Mouse (Mus musculus) heart, postnatal 0 days (tissue): ENCODE measurements around the gene Celf6. TPM values are rescaled to one million over a fixed set of nuclear protein-coding genes. Genes with fewer than 3 reads are reported as not detected.
A peak's percentile ranks its signal among the peaks of the same experiment; 100 is the strongest.

ENCODE experiments used
- ATAC-seq: fragments of 200-750 bp; cut with Nextera tagmentation; 2 replicates; pipeline ENCODE4 v1.8.0; 2017; ENCODE audit warnings: low read depth, moderate number of reproducible peaks, moderate library complexity; ENCODE audit not compliant: insufficient read depth
- DNase-seq: peaks from one replicate; pipeline ENCODE4 v3.0.0-alpha.2; 2016; ENCODE audit warnings: low spot score
- H3K27ac ChIP-seq: fragments of 300-500 bp; sonication (generic); 2 replicates; pipeline ENCODE4 v1.5.1; 2014; ENCODE audit warnings: low read depth, mild to moderate bottlenecking
- H3K27me3 ChIP-seq: fragments of 300-500 bp; sonication (generic); 2 replicates; pipeline ENCODE4 v1.6.1; 2014; ENCODE audit warnings: low read length, mixed read lengths; ENCODE audit not compliant: control insufficient read depth, insufficient read depth
- H3K36me3 ChIP-seq: fragments of 300-500 bp; sonication (generic); replicated peaks from 2 replicates; pipeline ENCODE4 v1.6.1; 2014; ENCODE audit warnings: low read length, mixed read lengths; ENCODE audit not compliant: control insufficient read depth, insufficient read depth
- H3K4me1 ChIP-seq: fragments of 300-500 bp; sonication (generic); 2 replicates; pipeline ENCODE4 v1.6.1; 2014; ENCODE audit warnings: antibody characterized with exemption; ENCODE audit not compliant: control insufficient read depth, insufficient read depth
- H3K4me2 ChIP-seq: fragments of 300-500 bp; sonication (generic); 2 replicates; pipeline ENCODE4 v1.6.1; 2014; ENCODE audit warnings: low read depth, mild to moderate bottlenecking, low read length, moderate library complexity
- H3K4me3 ChIP-seq: fragments of 300-500 bp; sonication (generic); 2 replicates; pipeline ENCODE4 v1.5.1; 2014; ENCODE audit warnings: low read depth, low read length
- H3K9ac ChIP-seq: fragments of 300-500 bp; sonication (generic); replicated peaks from 2 replicates; pipeline ENCODE4 v1.6.1; 2014; ENCODE audit warnings: low read depth, low read length, mixed read lengths
- H3K9me3 ChIP-seq: fragments of 300-500 bp; sonication (generic); replicated peaks from 2 replicates; pipeline ENCODE4 v1.6.1; 2016; ENCODE audit warnings: low read length; ENCODE audit not compliant: control insufficient read depth
- CTCF ChIP-seq: IDR thresholded peaks from 2 replicates; pipeline ENCODE4 v1.5.1; 2016; ENCODE audit warnings: antibody characterized with exemption, control low read depth, low read depth
- EP300 ChIP-seq: IDR thresholded peaks from 2 replicates; pipeline ENCODE4 v1.6.1; 2016; ENCODE audit warnings: antibody characterized with exemption, low read depth
- WGBS: fragments of 180-500 bp; shearing (Covaris S2); extraction: QIAGEN DNeasy Blood & Tissue Kit; methylation state at CpG from one replicate; pipeline ENCODE4 v1.1.7; 2014; 5-methylcytosine and 5-hydroxymethylcytosine counted together
- polyA plus RNA-seq: library from polyadenylated mRNA; unstranded; fragments of >200 nt; fragmentation: Nextera tagmentation; extraction: Ambion mirVana; gene quantifications from 2 replicates; pipeline ENCODE4 v1.2.1, GENCODE M21; 2015
- total RNA-seq: library from RNA; depleted of rRNA; stranded (reverse); fragments of >200 nt; gene quantifications from 2 replicates; pipeline ENCODE4 v1.2.3, GENCODE M21; 2014; ENCODE audit warnings: low replicate concordance

The Celf6 gene
- total and polyA plus RNA-seq, 2 experiments from 2014 or later: not detected

GRCm38 (mm10) chr9:59605967-59606366 lies 28.2 kb downstream of the Celf6 start:
- WGBS: 51% methylated on average over 6 of the region's 6 CpGs
- no peaks in the 10 kb centered on the region for H3K9me3 ChIP-seq
- H3K4me2 ChIP-seq: no peak overlapping the region
- TF ChIP-seq CTCF: no peak
- TF ChIP-seq EP300: no peak
- no peak for DNase-seq
- ATAC-seq: no peak
- no peaks in the 10 kb centered on the region for H3K4me1 ChIP-seq
- no peaks in the 10 kb centered on the region for H3K36me3 ChIP-seq
- H3K27ac ChIP-seq: no peak overlapping the region
- no peak overlapping the region for H3K9ac ChIP-seq
- H3K27me3 ChIP-seq: peaks cover 27% of the 10 kb centered on the region
- no peak overlapping the region for H3K4me3 ChIP-seq

- ATAC-seq (no peak), DNase-seq (no peak)
- H3K4me3 ChIP-seq: no peak overlapping the region
- no peak overlapping the region for H3K27ac ChIP-seq
- WGBS: 82% methylated on average over 2 of the region's 2 CpGs
- H3K36me3 ChIP-seq: no peaks in the 10 kb centered on the region
- no peaks in the 10 kb centered on the region for H3K27me3 ChIP-seq
- no peaks in the 10 kb centered on the region for H3K4me1 ChIP-seq
- H3K9me3 ChIP-seq: no peaks in the 10 kb centered on the region
- H3K9ac ChIP-seq: no peak overlapping the region
- TF ChIP-seq EP300 (no peak), CTCF (no peak)
- no peak overlapping the region for H3K4me2 ChIP-seq
These were observed 33.2 kb downstream of the Celf6 start for GRCm38 (mm10) chr9:59610950-59611349.

- H3K9ac ChIP-seq: no peak overlapping the region
- WGBS: 85% methylated on average over 2 of the region's 2 CpGs
- H3K9me3 ChIP-seq: no peaks in the 10 kb centered on the region
- no peak for ATAC-seq
- H3K4me2 ChIP-seq: no peak overlapping the region
- peaks cover 8% of the 10 kb centered on the region for H3K4me1 ChIP-seq
- TF ChIP-seq EP300 (no peak), CTCF (no peak)
- no peak for DNase-seq
- no peak overlapping the region for H3K27ac ChIP-seq
- H3K36me3 ChIP-seq: no peaks in the 10 kb centered on the region
- H3K27me3 ChIP-seq: no peaks in the 10 kb centered on the region
- H3K4me3 ChIP-seq: no peak overlapping the region
These were observed 38.1 kb downstream of the Celf6 start for GRCm38 (mm10) chr9:59615797-59616196.

- Histone ChIP-seq H3K27ac (peak within 1 kb of the TSS; percentile 82), H3K4me2 (peak within 1 kb of the TSS; percentile 73), H3K4me3 (peak within 1 kb of the TSS; percentile 74), H3K4me1 (peaks cover 8% of the 10 kb centered on the region), H3K36me3 (0 out of 2 replicates have a peak, but pooled peaks cover 2% of the 10 kb centered on the region), H3K9ac (peak within 1 kb of the TSS; percentile 80), H3K9me3 (no peaks in the 10 kb centered on the region), H3K27me3 (no peaks in the 10 kb centered on the region)
- peak; percentile 100 for DNase-seq
- WGBS: 1% methylated on average over 35 of the region's 36 CpGs
- TF ChIP-seq CTCF (peak; percentile 3; the same call in 1 of the 2 replicates), EP300 (no peak)
- ATAC-seq: peak; percentile 100
These were observed 39.0 kb downstream of the Celf6 start, which contains the start of gene Parp6 for GRCm38 (mm10) chr9:59616622-59617306. Gene Parp6 (plus strand): TSS chr9:59617284.

GRCm38 (mm10) chr9:59617307-59617973 lies 39.7 kb downstream of the Celf6 start:
- ATAC-seq (no peak; the same call in 1 of the 2 replicates), DNase-seq (no peak)
- WGBS: 1% methylated on average over 48 of the region's 58 CpGs
- Histone ChIP-seq H3K4me3 (peak overlapping the region; percentile 74), H3K4me2 (peak overlapping the region; percentile 73), H3K9me3 (no peaks in the 10 kb centered on the region), H3K4me1 (peaks cover 8% of the 10 kb centered on the region), H3K27ac (peak overlapping the region; percentile 82), H3K36me3 (peaks cover 6% of the 10 kb centered on the region), H3K9ac (peak overlapping the region; percentile 80), H3K27me3 (no peaks in the 10 kb centered on the region)
- TF ChIP-seq CTCF (no peak), EP300 (no peak)
